Mouse (Mus musculus): ENCODE results near the gene Dennd5b. TPM values are rescaled to one million over a fixed set of nuclear protein-coding genes. Genes with fewer than 3 reads are reported as not detected.

Dennd5b gene
- 1.6 and 1.7 TPM in 2 replicates for polyA plus RNA-seq (2012; rRNA removed)

DNA sequence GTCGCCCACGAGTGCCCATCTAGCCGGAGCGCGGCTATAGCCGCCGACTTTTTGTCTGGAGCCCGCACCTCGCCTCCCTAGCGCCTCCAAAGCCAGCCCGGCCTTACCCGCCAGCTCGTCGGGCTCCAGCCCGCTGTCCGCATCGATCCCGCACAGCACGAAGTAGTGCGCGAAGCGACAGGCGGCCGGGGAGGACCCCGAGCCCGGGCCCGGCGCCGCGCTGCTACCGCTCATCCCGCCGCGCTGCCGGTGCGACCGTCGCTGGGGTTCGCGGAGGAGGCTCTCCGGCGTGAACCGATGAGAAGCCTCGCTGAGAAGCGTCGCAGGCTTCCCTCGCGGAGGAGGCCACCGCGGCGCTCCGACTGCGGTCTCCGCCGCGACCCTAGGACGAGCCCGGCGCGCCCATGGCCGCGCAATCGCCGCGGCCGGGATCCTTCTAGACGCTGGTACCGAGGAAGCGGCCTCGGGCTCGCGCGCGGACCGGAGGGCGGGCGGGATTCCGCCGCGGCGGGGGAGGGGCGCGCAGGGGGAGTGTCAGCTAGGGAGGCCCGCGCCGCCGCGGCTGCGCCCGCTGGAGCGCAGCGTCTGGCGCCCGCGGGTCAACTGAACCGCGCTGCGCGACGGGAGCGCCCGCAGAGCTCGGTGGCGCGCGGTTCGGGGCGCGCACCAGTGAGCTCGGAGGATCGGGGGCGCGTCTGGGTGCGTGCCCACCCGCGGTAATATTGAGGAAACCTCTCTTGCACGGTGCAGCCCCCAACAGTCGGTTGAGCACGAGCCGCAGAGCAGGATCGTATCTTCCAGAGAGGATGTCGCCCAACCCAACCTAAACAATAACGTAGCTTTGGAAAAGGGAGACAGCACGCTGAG, at the start of gene Dennd5b:
Gene Dennd5b, minus strand, starts transcription at position 605 of the 867 bp plus-strand sequence.
- DNase-seq: peak; percentile 42
- Histone ChIP-seq H3K4me1 (replicated peaks; ENCODE audit: control insufficient read depth, insufficient read depth, low read length) (peaks cover 11% of the 10 kb centered on the region), H3K27me3 (ENCODE audit: control insufficient read depth, insufficient read depth, low read length) (peaks cover 7% of the 10 kb centered on the region), H3K36me3 (ENCODE audit: control insufficient read depth, insufficient read depth, low read length) (no peaks in the 10 kb centered on the region), H3K4me3 (ENCODE audit: control insufficient read depth, insufficient read depth, low read length) (peak within 1 kb of the TSS; percentile 35), H3K27ac (ENCODE audit: control insufficient read depth, insufficient read depth, low read length) (no peak within 1 kb of the TSS)
- TF ChIP-seq CTCF (IDR thresholded peaks at IDR 0.05; ENCODE audit: borderline replicate concordance, control insufficient read depth, extremely low read depth, insufficient read depth, low read length, poor library complexity): no peak
- no peak for TF ChIP-seq POLR2A (IDR thresholded peaks at IDR 0.05; ENCODE audit: control insufficient read depth, extremely low read depth, insufficient read depth, low read length, poor library complexity)
- WGBS: under 1% methylated on average over 124 of the region's 124 CpGs

DNA sequence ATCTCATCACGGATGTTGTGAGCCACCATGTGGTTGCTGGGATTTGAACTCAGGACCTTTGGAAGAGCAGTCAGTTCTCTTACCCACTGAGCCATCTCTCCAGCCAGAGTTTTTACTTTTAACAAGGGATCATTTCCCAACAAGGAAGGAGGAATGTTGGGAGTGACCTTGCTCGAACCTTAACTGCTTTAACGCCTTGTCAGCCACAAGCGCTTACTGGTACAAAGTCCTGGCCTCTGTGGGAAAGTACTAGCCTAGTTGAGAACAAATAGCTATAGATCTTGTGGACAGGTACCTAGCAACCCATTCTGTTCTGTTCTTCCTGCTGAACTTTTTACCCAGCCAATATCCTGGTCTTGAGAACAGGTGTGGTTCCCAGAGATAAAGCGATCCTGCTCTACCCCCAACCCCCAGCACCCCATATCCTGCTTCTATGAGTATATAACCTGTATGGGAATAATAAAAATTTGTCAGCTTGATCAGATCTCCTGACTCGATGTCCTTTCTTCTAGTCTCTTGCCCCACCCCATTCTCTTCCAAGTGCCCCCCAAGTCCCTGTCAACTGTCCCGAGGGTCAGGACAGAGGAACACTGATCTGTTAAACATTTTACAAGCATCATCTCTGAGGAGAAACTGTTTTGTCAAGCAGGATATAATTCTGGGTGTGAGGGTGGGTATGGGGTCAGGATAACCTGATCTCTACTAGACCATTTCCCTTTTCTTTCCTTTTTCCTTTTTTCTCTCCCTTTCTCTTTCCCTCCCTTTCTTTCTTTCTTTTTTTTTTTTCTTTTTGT, 47.2 kb upstream of the Dennd5b start:
- no peak overlapping the region for H3K4me3 ChIP-seq (ENCODE audit: control insufficient read depth, insufficient read depth, low read length)
- H3K27ac ChIP-seq (ENCODE audit: control insufficient read depth, insufficient read depth, low read length): no peak overlapping the region
- H3K4me1 ChIP-seq (replicated peaks; ENCODE audit: control insufficient read depth, insufficient read depth, low read length): no peaks in the 10 kb centered on the region
- DNase-seq: no peak
- 92% methylated on average over 7 of the region's 7 CpGs for WGBS
- H3K36me3 ChIP-seq (ENCODE audit: control insufficient read depth, insufficient read depth, low read length): no peaks in the 10 kb centered on the region
- H3K27me3 ChIP-seq (ENCODE audit: control insufficient read depth, insufficient read depth, low read length): no peaks in the 10 kb centered on the region
- TF ChIP-seq POLR2A (IDR thresholded peaks at IDR 0.05; ENCODE audit: control insufficient read depth, extremely low read depth, insufficient read depth, low read length, poor library complexity): no peak
- no peak for TF ChIP-seq CTCF (IDR thresholded peaks at IDR 0.05; ENCODE audit: borderline replicate concordance, control insufficient read depth, extremely low read depth, insufficient read depth, low read length, poor library complexity)

- 97% methylated on average over 1 of the region's 1 CpGs for WGBS
- Histone ChIP-seq H3K27ac (ENCODE audit: control insufficient read depth, insufficient read depth, low read length) (no peak overlapping the region), H3K4me1 (replicated peaks; ENCODE audit: control insufficient read depth, insufficient read depth, low read length) (no peaks in the 10 kb centered on the region; the same call in 1 of the 2 replicates), H3K36me3 (ENCODE audit: control insufficient read depth, insufficient read depth, low read length) (no peaks in the 10 kb centered on the region), H3K27me3 (ENCODE audit: control insufficient read depth, insufficient read depth, low read length) (no peaks in the 10 kb centered on the region), H3K4me3 (ENCODE audit: control insufficient read depth, insufficient read depth, low read length) (no peak overlapping the region)
- no peak for DNase-seq
- no peak for TF ChIP-seq CTCF (IDR thresholded peaks at IDR 0.05; ENCODE audit: borderline replicate concordance, control insufficient read depth, extremely low read depth, insufficient read depth, low read length, poor library complexity)
- no peak for TF ChIP-seq POLR2A (IDR thresholded peaks at IDR 0.05; ENCODE audit: control insufficient read depth, extremely low read depth, insufficient read depth, low read length, poor library complexity)
These were observed 43.7 kb upstream of the Dennd5b start for GRCm38 (mm10) chr6:149145143-149145542.

DNA sequence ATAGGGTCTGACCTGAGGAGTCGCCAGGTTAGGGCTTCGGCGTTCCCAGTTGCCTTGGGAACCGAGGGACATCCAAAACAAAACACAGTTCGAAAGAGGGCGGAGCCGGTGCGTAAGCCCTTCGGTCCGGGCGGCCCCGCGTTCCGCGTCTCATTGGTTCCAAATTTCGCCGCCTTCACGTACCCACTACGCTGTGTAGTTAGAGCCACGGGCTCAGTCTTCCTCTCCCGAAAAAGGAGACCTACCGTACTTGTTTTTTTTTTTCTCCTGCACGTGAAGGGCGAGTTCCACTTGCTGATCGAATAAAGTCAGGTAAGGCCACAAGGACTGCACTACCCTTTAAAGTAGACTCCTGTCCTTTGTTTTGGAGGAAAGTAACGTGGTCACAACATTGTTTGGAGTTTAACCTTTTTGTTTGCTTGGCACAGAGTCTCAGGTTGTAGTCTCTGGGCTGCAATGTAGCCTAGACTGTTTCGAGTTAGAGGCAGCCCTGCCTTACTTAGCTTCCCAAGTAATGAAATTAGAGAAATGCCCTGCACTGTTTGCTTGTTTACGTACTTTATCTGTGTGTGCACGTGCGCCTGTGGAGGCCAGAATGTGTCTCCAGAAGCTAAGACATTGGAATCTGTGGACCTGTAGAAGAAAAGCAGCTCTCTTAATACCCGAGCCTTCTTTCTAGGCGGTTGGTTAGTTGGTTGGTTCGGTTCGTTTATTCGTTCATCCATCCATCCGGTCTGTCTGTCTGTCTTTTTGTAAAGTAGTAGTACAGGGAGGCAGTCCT, 40.1 kb upstream of the Dennd5b start:
- no peaks in the 10 kb centered on the region; the same call in 1 of the 2 replicates for H3K4me1 ChIP-seq (replicated peaks; ENCODE audit: control insufficient read depth, insufficient read depth, low read length)
- H3K27me3 ChIP-seq (ENCODE audit: control insufficient read depth, insufficient read depth, low read length): no peaks in the 10 kb centered on the region
- under 1% methylated on average over 36 of the region's 36 CpGs for WGBS
- TF ChIP-seq POLR2A (IDR thresholded peaks at IDR 0.05; ENCODE audit: control insufficient read depth, extremely low read depth, insufficient read depth, low read length, poor library complexity) (no peak), CTCF (IDR thresholded peaks at IDR 0.05; ENCODE audit: borderline replicate concordance, control insufficient read depth, extremely low read depth, insufficient read depth, low read length, poor library complexity) (no peak)
- peak overlapping the region; percentile 66 for H3K4me3 ChIP-seq (ENCODE audit: control insufficient read depth, insufficient read depth, low read length)
- no peak overlapping the region for H3K27ac ChIP-seq (ENCODE audit: control insufficient read depth, insufficient read depth, low read length)
- DNase-seq: peak; percentile 79
- H3K36me3 ChIP-seq (ENCODE audit: control insufficient read depth, insufficient read depth, low read length): no peaks in the 10 kb centered on the region

DNA sequence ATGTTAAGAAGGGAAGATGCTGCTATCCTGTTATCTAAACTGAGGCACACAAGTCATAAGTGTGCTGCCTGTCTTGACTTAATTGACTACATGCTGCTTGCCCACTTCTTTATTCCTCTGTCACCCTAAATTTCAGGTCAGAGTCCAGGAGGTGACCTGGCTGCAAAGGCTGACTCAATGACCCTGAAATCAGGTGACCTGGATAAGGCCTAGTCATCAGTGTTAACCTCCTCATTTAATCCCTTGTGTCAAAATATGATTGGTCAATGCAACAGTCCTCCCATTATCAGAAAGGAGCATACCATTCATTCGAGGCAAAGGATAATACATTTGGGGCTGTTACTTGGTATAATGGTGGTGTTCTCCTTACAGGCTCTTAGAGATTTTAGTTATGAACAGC, 38.0 kb upstream of the Dennd5b start, which contains the start of gene Etfbkmt:
Gene Etfbkmt, plus strand, starts transcription at position 379 of the 400 bp plus-strand sequence.
- DNase-seq: no peak
- WGBS: 83% methylated on average over 1 of the region's 1 CpGs

More for the DNA sequence above, 38.0 kb upstream of the Dennd5b start, which contains the start of gene Etfbkmt:
- no peak for TF ChIP-seq CTCF (IDR thresholded peaks at IDR 0.05; ENCODE audit: borderline replicate concordance, control insufficient read depth, extremely low read depth, insufficient read depth, low read length, poor library complexity)
- TF ChIP-seq POLR2A (IDR thresholded peaks at IDR 0.05; ENCODE audit: control insufficient read depth, extremely low read depth, insufficient read depth, low read length, poor library complexity): no peak
- Histone ChIP-seq H3K4me3 (ENCODE audit: control insufficient read depth, insufficient read depth, low read length) (no peak within 1 kb of the TSS), H3K36me3 (ENCODE audit: control insufficient read depth, insufficient read depth, low read length) (no peaks in the 10 kb centered on the region), H3K27ac (ENCODE audit: control insufficient read depth, insufficient read depth, low read length) (no peak within 1 kb of the TSS), H3K4me1 (replicated peaks; ENCODE audit: control insufficient read depth, insufficient read depth, low read length) (no peaks in the 10 kb centered on the region; the same call in 1 of the 2 replicates), H3K27me3 (ENCODE audit: control insufficient read depth, insufficient read depth, low read length) (no peaks in the 10 kb centered on the region)

All from thymus, adult 2 months (tissue).